Mouse (Mus musculus): ENCODE data around the gene Cfap43.

GRCm38 (mm10) chr19:47822143-47822796, 96.8 kb downstream of the Cfap43 start:
- TF ChIP-seq CTCF (IDR thresholded peaks at IDR 0.05; ENCODE audit: borderline replicate concordance, control insufficient read depth, extremely low read depth, insufficient read depth, low read length, poor library complexity) (no peak), POLR2A (IDR thresholded peaks at IDR 0.05; ENCODE audit: control insufficient read depth, extremely low read depth, insufficient read depth, low read length, poor library complexity) (no peak)

Measured in thymus, adult 2 months (tissue).